Comparison of ENCODE assay signal across 7 mouse cellular contexts in the genomic region with DNA sequence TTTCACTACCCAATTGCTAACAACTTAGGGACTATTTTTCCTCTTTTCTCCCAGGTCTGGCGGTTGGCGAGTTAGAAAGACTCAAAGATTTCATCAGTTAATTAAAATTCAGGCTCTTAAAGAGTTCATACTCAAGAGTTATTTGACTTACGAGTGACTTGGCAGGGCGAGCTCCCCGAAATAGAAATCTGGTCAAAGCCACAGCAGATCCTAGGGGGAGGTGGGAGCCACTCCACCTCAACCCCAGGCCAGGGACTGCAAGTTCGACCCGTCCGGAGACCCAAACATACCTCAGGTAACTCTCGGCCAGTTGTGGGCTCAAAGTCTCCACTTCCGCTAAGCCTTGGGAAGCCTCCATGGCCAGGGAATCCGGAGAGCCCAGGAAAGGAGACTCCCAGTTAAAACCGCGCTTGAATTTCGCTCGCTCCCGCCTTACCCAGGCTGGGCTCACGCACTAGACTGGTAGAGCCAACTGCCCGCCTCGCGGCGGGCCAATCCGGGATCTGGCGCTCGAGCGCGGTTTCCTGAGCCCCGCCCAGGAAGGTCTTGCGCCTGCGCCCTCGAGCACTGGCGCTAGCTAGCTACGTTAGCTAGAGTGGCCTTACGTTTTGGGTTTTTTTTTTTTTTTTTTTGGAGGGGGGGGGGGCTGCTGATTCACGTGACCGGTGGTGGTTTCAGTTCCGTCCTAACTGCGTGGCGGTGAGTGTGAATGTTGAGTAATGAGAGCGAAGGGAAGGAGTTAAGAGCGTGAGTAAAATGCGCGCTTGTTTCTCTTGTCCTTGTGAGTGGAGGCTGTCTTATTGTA. TPM values are rescaled to one million over a fixed set of nuclear protein-coding genes. Genes with fewer than 3 reads are reported as not detected.
DNase-seq lines count a peak whose midpoint lies in the region; ATAC-seq and TF ChIP-seq lines count a peak whose summit lies in the region.

A gene (minus strand): TSS at position 474 of the 805 bp plus-strand sequence.

- TF ChIP-seq EP300 in heart, adult 2 months (IDR thresholded peaks at IDR 0.05; ENCODE audit: insufficient read depth, low read depth, low read length) = no peak

- no peaks in the 10 kb centered on the region for H3K36me3 ChIP-seq in embryonic facial prominence, embryonic 12.5 days
- H3K36me3 ChIP-seq in heart, adult 2 months (ENCODE audit: control insufficient read depth, insufficient read depth, low read length) = no peaks in the 10 kb centered on the region
- no peaks in the 10 kb centered on the region for H3K36me3 ChIP-seq in limb, embryonic 13.5 days
- no peaks in the 10 kb centered on the region for H3K36me3 ChIP-seq in midbrain, embryonic 16.5 days (ENCODE audit: control insufficient read depth, insufficient read depth, low read length)

- H3K27me3 ChIP-seq in embryonic facial prominence, embryonic 12.5 days = no peaks in the 10 kb centered on the region
- H3K27me3 ChIP-seq in heart, adult 2 months (ENCODE audit: control insufficient read depth, insufficient read depth, low read length) = no peaks in the 10 kb centered on the region
- H3K27me3 ChIP-seq in limb, embryonic 13.5 days = peaks cover 9% of the 10 kb centered on the region; the same call in 1 of the 2 replicates
- H3K27me3 ChIP-seq in midbrain, embryonic 16.5 days (ENCODE audit: control insufficient read depth, insufficient read depth, low read depth, low read length) = no peaks in the 10 kb centered on the region

- intact Hi-C loops in heart, adult 2 months (cut with DNase I) = loop anchor here (1.0 to 2.0 kb wide), 2 partner anchors 32 to 36 kb away; a partner anchor contains a TSS

- H3K4me3 ChIP-seq in embryonic facial prominence, embryonic 12.5 days = peak within 1 kb of the TSS; percentile 42
- peak within 1 kb of the TSS; percentile 54 for H3K4me3 ChIP-seq in heart, adult 2 months
- peak within 1 kb of the TSS; percentile 51 for H3K4me3 ChIP-seq in limb, embryonic 13.5 days
- peak within 1 kb of the TSS; percentile 42 for H3K4me3 ChIP-seq in midbrain, embryonic 16.5 days (ENCODE audit: low read depth, low read length)

- peak; percentile 92 for DNase-seq in adrenal gland, postnatal 25 days
- DNase-seq in heart, adult 2 months = peak; percentile 90 to 94
- peak; percentile 87 to 91 for DNase-seq in kidney, adult 8-10 months
- DNase-seq in spleen, postnatal 10 days (ENCODE audit: low spot score in 2 of 2) = peak; percentile 75 to 94

- no peaks in the 10 kb centered on the region for H3K4me1 ChIP-seq in embryonic facial prominence, embryonic 12.5 days
- no peaks in the 10 kb centered on the region for H3K4me1 ChIP-seq in heart, adult 2 months (ENCODE audit: control insufficient read depth, insufficient read depth, low read length)
- H3K4me1 ChIP-seq in limb, embryonic 13.5 days = no peaks in the 10 kb centered on the region
- no peaks in the 10 kb centered on the region for H3K4me1 ChIP-seq in midbrain, embryonic 16.5 days (ENCODE audit: control insufficient read depth, insufficient read depth, low read length)

- peak within 1 kb of the TSS; percentile 60; the same call in 1 of the 2 replicates for H3K27ac ChIP-seq in embryonic facial prominence, embryonic 12.5 days
- H3K27ac ChIP-seq in heart, adult 2 months = peak within 1 kb of the TSS; percentile 65
- H3K27ac ChIP-seq in limb, embryonic 13.5 days = peak within 1 kb of the TSS; percentile 74
- H3K27ac ChIP-seq in midbrain, embryonic 16.5 days (ENCODE audit: low read length) = peak within 1 kb of the TSS; percentile 62; the same call in 1 of the 2 replicates

- peak; percentile 98 for ATAC-seq in embryonic facial prominence, embryonic 12.5 days (ENCODE audit: insufficient number of reproducible peaks, insufficient read depth, low FRiP score, low TSS enrichment)
- peak; percentile 98 for ATAC-seq in limb, embryonic 13.5 days (ENCODE audit: low FRiP score, low read depth)
- ATAC-seq in midbrain, embryonic 16.5 days = peak; percentile 100

- WGBS in embryonic facial prominence, embryonic 12.5 days = 12% methylated on average over 42 of the region's 42 CpGs
- 14% methylated on average over 42 of the region's 42 CpGs for WGBS in heart, adult 2 months
- WGBS in limb, embryonic 13.5 days = 11% methylated on average over 38 of the region's 42 CpGs
- WGBS in midbrain, embryonic 16.5 days = 14% methylated on average over 41 of the region's 42 CpGs

- peak within 1 kb of the TSS; percentile 55 for H3K9ac ChIP-seq in embryonic facial prominence, embryonic 12.5 days
- peak within 1 kb of the TSS; percentile 79 for H3K9ac ChIP-seq in heart, adult 2 months (ENCODE audit: low read depth, low read length)
- peak within 1 kb of the TSS; percentile 64 for H3K9ac ChIP-seq in limb, embryonic 13.5 days
- H3K9ac ChIP-seq in midbrain, embryonic 16.5 days (ENCODE audit: low read depth, low read length) = peak within 1 kb of the TSS; percentile 31; the same call in 1 of the 2 replicates

- no peak for TF ChIP-seq CTCF in heart, adult 2 months (IDR thresholded peaks at IDR 0.05)

- TF ChIP-seq POLR2A in heart, adult 2 months (IDR thresholded peaks at IDR 0.05; ENCODE audit: insufficient read depth, low read depth, low read length) = peak; percentile 36; the same call in 1 of the 2 replicates

- no peaks in the 10 kb centered on the region for H3K9me3 ChIP-seq in embryonic facial prominence, embryonic 12.5 days
- H3K9me3 ChIP-seq in limb, embryonic 13.5 days = peaks cover 3% of the 10 kb centered on the region; the same call in 1 of the 2 replicates
- H3K9me3 ChIP-seq in midbrain, embryonic 16.5 days (replicated peaks; ENCODE audit: control insufficient read depth, low read length, poor library complexity, severe bottlenecking) = no peaks in the 10 kb centered on the region

- no peaks in the 10 kb centered on the region for H3K79me2 ChIP-seq in heart, adult 2 months (replicated peaks; ENCODE audit: control insufficient read depth, insufficient read depth, low read length)

- H3K4me2 ChIP-seq in embryonic facial prominence, embryonic 12.5 days (replicated peaks) = peak within 1 kb of the TSS; percentile 42
- H3K4me2 ChIP-seq in limb, embryonic 13.5 days (replicated peaks) = peak within 1 kb of the TSS; percentile 58
- peak within 1 kb of the TSS; percentile 57 for H3K4me2 ChIP-seq in midbrain, embryonic 16.5 days (ENCODE audit: low read length)

RNA-seq across cellular contexts. Expression of the gene that starts here (rescaled TPM):
- 1.3 and 1.5 TPM in 2 replicates for total RNA-seq in adrenal gland, postnatal 25 days (2021)
- 15.0 and 15.1 TPM in 2 replicates for polyA plus RNA-seq in embryonic facial prominence, embryonic 12.5 days (2016; fragmentation: Nextera tagmentation; extraction: Ambion mirVana)
- under 1 TPM; 0.34 to 0.36 TPM for total RNA-seq in heart, adult 2 months (2021)
- 0.10 and 0.23 TPM in 2 replicates for polyA plus RNA-seq in heart, adult 2 months (2012; rRNA removed)
- polyA plus RNA-seq in limb, embryonic 13.5 days (2015; fragmentation: Nextera tagmentation; extraction: Ambion mirVana) = 11.7 and 13.1 TPM in 2 replicates
- 1.0 and 1.4 TPM in 2 replicates for polyA plus RNA-seq in midbrain, embryonic 16.5 days (2015; fragmentation: Nextera tagmentation; extraction: Ambion mirVana)

Comparison
In these comparisons a context has a peak if more than half of its experiments do, and no peak if none do; other contexts are left out.
1. Peak in every context shown above with its lines: DNase-seq, ATAC-seq, H3K4me3 ChIP-seq and H3K27ac ChIP-seq.
2. Peak in DNase-seq, H3K4me3 ChIP-seq, H3K27ac ChIP-seq and H3K9ac ChIP-seq in heart, adult 2 months; RNA of the gene not detected or under 1 TPM.